Mouse (Mus musculus) embryonic facial prominence, embryonic 15.5 days (tissue): ENCODE measurements at regions not wholly inside any gene's neighbourhood (a gene's known extent, or its start where the extent isn't known, plus 50 kb on each side); places are given as distances from the start of the nearest gene placed in this dataset.

Source experiments
- ATAC-seq: fragments of 200-750 bp; cut with Nextera tagmentation; 2 replicates; pipeline ENCODE4 v1.8.0; 2017; ENCODE audit warnings: low read depth, moderate TSS enrichment; ENCODE audit not compliant: insufficient number of reproducible peaks, low FRiP score, low TSS enrichment
- H3K27ac ChIP-seq: fragments of 300-500 bp; sonication (generic); replicated peaks from 2 replicates; pipeline ENCODE4 v1.5.1; 2015; ENCODE audit warnings: mild to moderate bottlenecking, inconsistent platforms
- H3K27me3 ChIP-seq: fragments of 300-500 bp; sonication (generic); 2 replicates; pipeline ENCODE4 v1.6.1; 2015; ENCODE audit warnings: inconsistent platforms
- H3K36me3 ChIP-seq: fragments of 300-500 bp; sonication (generic); 2 replicates; pipeline ENCODE4 v1.6.1; 2015; ENCODE audit warnings: mild to moderate bottlenecking, inconsistent platforms
- H3K4me1 ChIP-seq: fragments of 300-500 bp; sonication (generic); 2 replicates; pipeline ENCODE4 v1.6.1; 2015; ENCODE audit warnings: inconsistent platforms
- H3K4me2 ChIP-seq: fragments of 300-500 bp; sonication (generic); replicated peaks from 2 replicates; pipeline ENCODE4 v1.6.1; 2015; ENCODE audit warnings: mild to moderate bottlenecking, inconsistent platforms
- H3K4me3 ChIP-seq: fragments of 300-500 bp; sonication (generic); replicated peaks from 2 replicates; pipeline ENCODE4 v1.5.1; 2015; ENCODE audit warnings: mild to moderate bottlenecking, inconsistent platforms
- H3K9ac ChIP-seq: fragments of 300-500 bp; sonication (generic); 2 replicates; pipeline ENCODE4 v1.6.1; 2015; ENCODE audit warnings: inconsistent platforms
- H3K9me3 ChIP-seq: fragments of 300-500 bp; sonication (generic); replicated peaks from 2 replicates; pipeline ENCODE4 v1.6.1; 2016; ENCODE audit warnings: inconsistent platforms
- WGBS: fragments of 180-500 bp; shearing (Covaris S2); methylation state at CpG from one replicate; pipeline ENCODE4 v1.1.7; 2015; 5-methylcytosine and 5-hydroxymethylcytosine counted together

GRCm38 (mm10) chr3:18711661-18712060 is 763.5 kb downstream of the Cypt12 start:
- Histone ChIP-seq H3K36me3 (no peaks in the 10 kb centered on the region), H3K9me3 (no peaks in the 10 kb centered on the region), H3K27ac (no peak overlapping the region), H3K4me3 (no peak overlapping the region), H3K27me3 (no peaks in the 10 kb centered on the region), H3K9ac (no peak overlapping the region), H3K4me2 (no peak overlapping the region), H3K4me1 (no peaks in the 10 kb centered on the region)
- WGBS, result 39% methylated on average over 1 of the region's 1 CpGs
- ATAC-seq, result no peak

GRCm38 (mm10) chr3:18713986-18714385 is 765.8 kb downstream of the Cypt12 start:
- H3K9me3 ChIP-seq, result no peaks in the 10 kb centered on the region
- H3K27me3 ChIP-seq, result no peaks in the 10 kb centered on the region
- H3K9ac ChIP-seq, result no peak overlapping the region
- no peak overlapping the region for H3K4me3 ChIP-seq
- H3K4me2 ChIP-seq, result no peak overlapping the region
- 82% methylated on average over 7 of the region's 7 CpGs for WGBS
- H3K4me1 ChIP-seq, result no peaks in the 10 kb centered on the region
- no peak for ATAC-seq
- no peaks in the 10 kb centered on the region for H3K36me3 ChIP-seq
- H3K27ac ChIP-seq, result no peak overlapping the region

- no peak overlapping the region for H3K4me2 ChIP-seq
- H3K27ac ChIP-seq, result no peak overlapping the region
- H3K9ac ChIP-seq, result no peak overlapping the region
- WGBS, result 87% methylated on average over 9 of the region's 9 CpGs
- no peaks in the 10 kb centered on the region for H3K4me1 ChIP-seq
- H3K9me3 ChIP-seq, result no peaks in the 10 kb centered on the region
- ATAC-seq, result no peak
- no peaks in the 10 kb centered on the region for H3K27me3 ChIP-seq
- no peak overlapping the region for H3K4me3 ChIP-seq
- H3K36me3 ChIP-seq, result no peaks in the 10 kb centered on the region
These were observed 766.9 kb downstream of the Cypt12 start for GRCm38 (mm10) chr3:18714968-18715630.

GRCm38 (mm10) chr3:18715776-18716175 is 767.6 kb downstream of the Cypt12 start:
- Histone ChIP-seq H3K27ac (no peak overlapping the region), H3K9me3 (no peaks in the 10 kb centered on the region), H3K4me1 (no peaks in the 10 kb centered on the region), H3K4me2 (no peak overlapping the region), H3K27me3 (no peaks in the 10 kb centered on the region), H3K4me3 (no peak overlapping the region), H3K9ac (no peak overlapping the region), H3K36me3 (no peaks in the 10 kb centered on the region)
- 64% methylated on average over 5 of the region's 5 CpGs for WGBS
- no peak for ATAC-seq

- ATAC-seq, result no peak
- H3K9ac ChIP-seq, result no peak overlapping the region
- H3K27me3 ChIP-seq, result no peaks in the 10 kb centered on the region
- no peak overlapping the region for H3K4me2 ChIP-seq
- no peaks in the 10 kb centered on the region for H3K9me3 ChIP-seq
- H3K4me1 ChIP-seq, result no peaks in the 10 kb centered on the region
- H3K36me3 ChIP-seq, result no peaks in the 10 kb centered on the region
- H3K4me3 ChIP-seq, result no peak overlapping the region
- H3K27ac ChIP-seq, result no peak overlapping the region
- WGBS, result 94% methylated on average over 1 of the region's 1 CpGs
These were observed 777.3 kb downstream of the Cypt12 start for GRCm38 (mm10) chr3:18725507-18725906.

- H3K4me3 ChIP-seq, result no peak overlapping the region
- H3K36me3 ChIP-seq, result no peaks in the 10 kb centered on the region
- no peaks in the 10 kb centered on the region for H3K9me3 ChIP-seq
- H3K27me3 ChIP-seq, result no peaks in the 10 kb centered on the region
- H3K27ac ChIP-seq, result no peak overlapping the region
- H3K4me1 ChIP-seq, result no peaks in the 10 kb centered on the region
- ATAC-seq, result no peak
- H3K4me2 ChIP-seq, result no peak overlapping the region
- H3K9ac ChIP-seq, result no peak overlapping the region
- WGBS, result 46% methylated on average over 1 of the region's 1 CpGs
These were observed 783.0 kb downstream of the Cypt12 start for GRCm38 (mm10) chr3:18731251-18731650.

- Histone ChIP-seq H3K27me3 (no peaks in the 10 kb centered on the region), H3K4me1 (no peaks in the 10 kb centered on the region), H3K27ac (no peak overlapping the region), H3K9ac (no peak overlapping the region), H3K4me2 (no peak overlapping the region), H3K4me3 (no peak overlapping the region), H3K9me3 (no peaks in the 10 kb centered on the region), H3K36me3 (no peaks in the 10 kb centered on the region)
- ATAC-seq, result no peak
- WGBS, result 72% methylated on average over 2 of the region's 2 CpGs
These were observed 783.5 kb downstream of the Cypt12 start for GRCm38 (mm10) chr3:18731674-18732073.

- Histone ChIP-seq H3K9me3 (no peaks in the 10 kb centered on the region), H3K4me3 (no peak overlapping the region), H3K27ac (no peak overlapping the region), H3K4me2 (no peak overlapping the region), H3K9ac (no peak overlapping the region), H3K27me3 (no peaks in the 10 kb centered on the region), H3K36me3 (no peaks in the 10 kb centered on the region), H3K4me1 (no peaks in the 10 kb centered on the region)
- no peak for ATAC-seq
- WGBS, result 73% methylated on average over 1 of the region's 1 CpGs
These were observed 785.3 kb downstream of the Cypt12 start for GRCm38 (mm10) chr3:18733540-18733939.

- Histone ChIP-seq H3K4me2 (no peak overlapping the region), H3K4me1 (no peaks in the 10 kb centered on the region), H3K27me3 (no peaks in the 10 kb centered on the region), H3K9ac (no peak overlapping the region), H3K27ac (no peak overlapping the region), H3K4me3 (no peak overlapping the region), H3K36me3 (no peaks in the 10 kb centered on the region), H3K9me3 (no peaks in the 10 kb centered on the region)
- ATAC-seq, result no peak
These were observed 790.7 kb downstream of the Cypt12 start for GRCm38 (mm10) chr3:18738946-18739345.

GRCm38 (mm10) chr3:18740344-18740743 is 792.1 kb downstream of the Cypt12 start:
- H3K4me2 ChIP-seq, result no peak overlapping the region
- no peaks in the 10 kb centered on the region for H3K4me1 ChIP-seq
- H3K9me3 ChIP-seq, result no peaks in the 10 kb centered on the region
- no peak overlapping the region for H3K27ac ChIP-seq
- no peak for ATAC-seq
- no peak overlapping the region for H3K4me3 ChIP-seq
- no peak overlapping the region for H3K9ac ChIP-seq
- H3K36me3 ChIP-seq, result no peaks in the 10 kb centered on the region
- 80% methylated on average over 4 of the region's 4 CpGs for WGBS
- H3K27me3 ChIP-seq, result no peaks in the 10 kb centered on the region

GRCm38 (mm10) chr3:18743474-18743873 is 795.3 kb downstream of the Cypt12 start:
- ATAC-seq, result no peak
- WGBS, result 63% methylated on average over 2 of the region's 2 CpGs
- Histone ChIP-seq H3K27ac (no peak overlapping the region), H3K4me2 (no peak overlapping the region), H3K27me3 (no peaks in the 10 kb centered on the region), H3K9ac (no peak overlapping the region), H3K4me3 (no peak overlapping the region), H3K36me3 (no peaks in the 10 kb centered on the region), H3K4me1 (no peaks in the 10 kb centered on the region), H3K9me3 (no peaks in the 10 kb centered on the region)

GRCm38 (mm10) chr3:18744216-18744615 is 796.0 kb downstream of the Cypt12 start:
- Histone ChIP-seq H3K4me2 (no peak overlapping the region), H3K27ac (no peak overlapping the region), H3K27me3 (no peaks in the 10 kb centered on the region), H3K9me3 (no peaks in the 10 kb centered on the region), H3K4me3 (no peak overlapping the region), H3K4me1 (no peaks in the 10 kb centered on the region), H3K36me3 (no peaks in the 10 kb centered on the region), H3K9ac (no peak overlapping the region)
- ATAC-seq, result no peak
- 73% methylated on average over 3 of the region's 3 CpGs for WGBS
